Comparison of ENCODE assay signal across 8 mouse cellular contexts in the genomic region with DNA sequence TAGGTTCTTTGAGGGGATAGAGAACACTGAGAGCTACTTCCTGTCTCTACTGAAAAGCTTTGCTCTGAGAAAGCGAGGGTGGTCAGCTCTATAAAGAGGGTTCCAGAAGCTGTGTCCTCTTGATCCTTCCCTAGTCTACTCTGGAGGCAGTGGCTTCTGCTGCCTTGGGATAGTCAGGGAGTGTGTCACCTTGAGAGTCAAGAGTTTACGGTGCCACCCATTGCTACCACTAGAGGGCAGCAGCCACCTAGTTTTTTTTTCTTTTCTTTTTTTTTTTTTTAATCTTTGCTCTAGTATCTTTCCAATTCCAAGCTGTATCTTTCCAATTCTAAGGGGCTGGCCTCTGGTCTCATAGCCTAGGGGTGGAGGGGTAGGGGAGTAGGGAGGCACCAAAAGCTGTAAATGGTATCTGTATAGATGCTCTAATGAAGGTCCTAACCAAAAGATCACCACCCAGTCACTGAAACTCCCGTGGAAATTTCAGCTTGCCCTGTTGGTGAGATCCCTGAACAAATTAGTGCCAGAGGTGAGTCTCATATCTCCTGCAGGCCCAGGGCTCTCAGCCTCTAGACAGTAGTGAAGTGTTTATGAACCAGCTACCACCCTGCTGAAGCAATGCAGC. TPM values are rescaled to one million over a fixed set of nuclear protein-coding genes. Genes with fewer than 3 reads are reported as not detected.
DNase-seq lines count a peak whose midpoint lies in the region; ATAC-seq and TF ChIP-seq lines count a peak whose summit lies in the region.

No protein-coding gene starts in this region.

- peak; percentile 63 for DNase-seq in cerebellum, adult 11 months
- DNase-seq in spleen, adult 18-20 months: peak; percentile 33 to 72
- DNase-seq in spleen, adult 12 weeks (ENCODE audit: low spot score): no peak
- peak; percentile 45 to 67 for DNase-seq in cerebellum, postnatal 4 days (ENCODE audit: low spot score in 2 of 2)
- DNase-seq in liver, postnatal 0 days: peak; percentile 78

- no peak overlapping the region for H3K27ac ChIP-seq in hindbrain, embryonic 13.5 days
- no peak overlapping the region for H3K27ac ChIP-seq in liver, postnatal 0 days (ENCODE audit: low read depth)
- peak overlapping the region; percentile 96 for H3K27ac ChIP-seq in small intestine, adult 2 months (ENCODE audit: insufficient read depth, low read depth, low read length)

- H3K4me2 ChIP-seq in hindbrain, embryonic 13.5 days: no peak overlapping the region
- peak overlapping the region; percentile 48 for H3K4me2 ChIP-seq in liver, postnatal 0 days (ENCODE audit: low read depth, low read length)

- H3K4me1 ChIP-seq in hindbrain, embryonic 13.5 days (replicated peaks): peaks cover 28% of the 10 kb centered on the region
- H3K4me1 ChIP-seq in liver, postnatal 0 days (ENCODE audit: insufficient read depth): peaks cover 44% of the 10 kb centered on the region
- peaks cover 37% of the 10 kb centered on the region for H3K4me1 ChIP-seq in small intestine, adult 2 months (ENCODE audit: control insufficient read depth, insufficient read depth, insufficient read length, low read length)

- H3K9ac ChIP-seq in hindbrain, embryonic 13.5 days: 0 out of 2 replicates have a peak overlapping the region, but pooled peaks have one; percentile 8
- no peak overlapping the region for H3K9ac ChIP-seq in liver, postnatal 0 days (replicated peaks)

- peak; percentile 85 for TF ChIP-seq CTCF in liver, postnatal 0 days (IDR thresholded peaks at IDR 0.05; ENCODE audit: low read depth)
- TF ChIP-seq CTCF in small intestine, adult 2 months (IDR thresholded peaks at IDR 0.05; ENCODE audit: extremely low read depth, insufficient read length, insufficient replicate concordance, low read depth, low read length): peak; percentile 64; the same call in 1 of the 2 replicates

- WGBS in hindbrain, embryonic 13.5 days: 24% methylated on average over 3 of the region's 3 CpGs
- 12% methylated on average over 3 of the region's 3 CpGs for WGBS in liver, postnatal 0 days (ENCODE audit: insufficient replicate concordance)
- 9% methylated on average over 3 of the region's 3 CpGs for WGBS in small intestine, adult 2 months

- no peak for ATAC-seq in cerebellum, adult (ENCODE audit: insufficient number of reproducible peaks, low FRiP score, low TSS enrichment)
- ATAC-seq in hindbrain, embryonic 13.5 days (ENCODE audit: low FRiP score): no peak
- no peak for ATAC-seq in liver, postnatal 0 days

- no peak for TF ChIP-seq EP300 in liver, postnatal 0 days (IDR thresholded peaks at IDR 0.05; ENCODE audit: low read depth)

- no peak for TF ChIP-seq POLR2A in small intestine, adult 2 months (IDR thresholded peaks at IDR 0.05; ENCODE audit: low read depth, low read length)

- H3K27me3 ChIP-seq in hindbrain, embryonic 13.5 days: peaks cover 91% of the 10 kb centered on the region
- H3K27me3 ChIP-seq in liver, postnatal 0 days (ENCODE audit: insufficient read depth, low read length): peaks cover 43% of the 10 kb centered on the region
- H3K27me3 ChIP-seq in small intestine, adult 2 months (ENCODE audit: control insufficient read depth, insufficient read depth, low read length): no peaks in the 10 kb centered on the region

- no peaks in the 10 kb centered on the region for H3K36me3 ChIP-seq in hindbrain, embryonic 13.5 days
- H3K36me3 ChIP-seq in liver, postnatal 0 days (replicated peaks; ENCODE audit: insufficient read depth, low read length): peaks cover 5% of the 10 kb centered on the region; the same call in 1 of the 2 replicates
- 0 out of 2 replicates have a peak, but pooled peaks cover 11% of the 10 kb centered on the region for H3K36me3 ChIP-seq in small intestine, adult 2 months (ENCODE audit: control insufficient read depth, insufficient read depth, low read length)

- no peak overlapping the region for H3K4me3 ChIP-seq in hindbrain, embryonic 13.5 days
- H3K4me3 ChIP-seq in liver, postnatal 0 days (ENCODE audit: low read depth, low read length): 0 out of 2 replicates have a peak overlapping the region, but pooled peaks have one; percentile 1
- peak overlapping the region; percentile 12; the same call in 1 of the 2 replicates for H3K4me3 ChIP-seq in small intestine, adult 2 months (ENCODE audit: low read depth, low read length)

- H3K9me3 ChIP-seq in hindbrain, embryonic 13.5 days: no peaks in the 10 kb centered on the region
- H3K9me3 ChIP-seq in liver, postnatal 0 days (ENCODE audit: low read length): no peaks in the 10 kb centered on the region

RNA-seq across cellular contexts. Expression of gene Phospho1, which starts 3.3 kb away (rescaled TPM):
- polyA plus RNA-seq in hindbrain, embryonic 13.5 days (2015; fragmentation: Nextera tagmentation; extraction: Ambion mirVana): 0.39 TPM in 1 of 2 replicates, not detected in the other
- 1.9 and 2.0 TPM in 2 replicates for polyA plus RNA-seq in liver, postnatal 0 days (2015; fragmentation: Nextera tagmentation; extraction: Ambion mirVana)
- polyA plus RNA-seq in small intestine, adult 2 months (2012; rRNA removed): 236 and 278 TPM in 2 replicates

RNA-seq across cellular contexts. Expression of gene Gngt2, which starts 9.4 kb away (rescaled TPM):
- 4.1 and 4.8 TPM in 2 replicates for polyA plus RNA-seq in hindbrain, embryonic 13.5 days (2015; fragmentation: Nextera tagmentation; extraction: Ambion mirVana)
- polyA plus RNA-seq in liver, postnatal 0 days (2015; fragmentation: Nextera tagmentation; extraction: Ambion mirVana): 30.2 and 32.2 TPM in 2 replicates
- polyA plus RNA-seq in small intestine, adult 2 months (2012; rRNA removed): 2.1 and 4.7 TPM in 2 replicates

RNA-seq across cellular contexts. Expression of gene Abi3, which starts 14.7 kb away (rescaled TPM):
- 2.1 and 2.4 TPM in 2 replicates for polyA plus RNA-seq in hindbrain, embryonic 13.5 days (2015; fragmentation: Nextera tagmentation; extraction: Ambion mirVana)
- polyA plus RNA-seq in liver, postnatal 0 days (2015; fragmentation: Nextera tagmentation; extraction: Ambion mirVana): 9.8 and 10.2 TPM in 2 replicates
- polyA plus RNA-seq in small intestine, adult 2 months (2012; rRNA removed): 34.0 and 73.5 TPM in 2 replicates

Comparison
In these comparisons a context has a peak if more than half of its experiments do, and no peak if none do; other contexts are left out.
1. RNA of gene Phospho1, which starts 3.3 kb away (polyA plus RNA-seq): 236 to 278 TPM in small intestine, adult 2 months; 1.9 to 2.0 TPM in liver, postnatal 0 days and 0.39 TPM in hindbrain, embryonic 13.5 days; every median in the first group is over 10 times any median in the second.